ENCODE assay signal across 19 mouse cellular contexts in genomic region chr1:185967227-185967626, GRCm38 (mm10).
DNase-seq lines count a peak whose midpoint lies in the region; ATAC-seq and TF ChIP-seq lines count a peak whose summit lies in the region.
"Had no signal": no experiment of that assay in that cellular context is flagged by ENCODE, and none has a peak within 500 bp of the region (broad histone marks: within the 10 kb centered on the region; RNA-seq: fewer than 3 reads in every experiment).

No protein-coding gene starts in this region.

- peak; percentile 74; the same call in 1 of the 2 replicates for ATAC-seq in lung, embryonic 15.5 days (ENCODE audit: borderline replicate concordance, extremely low read depth, low FRiP score, low TSS enrichment)
- peak; percentile 82 for ATAC-seq in lung, postnatal 0 days
- ATAC-seq: forebrain, embryonic 14.5 days; hindbrain, postnatal 0 days had no signal

- TF ChIP-seq CTCF in lung, postnatal 0 days (IDR thresholded peaks at IDR 0.05): no peak

- H3K4me1 ChIP-seq in lung, embryonic 15.5 days: peaks cover 33% of the 10 kb centered on the region
- H3K4me1 ChIP-seq in lung, postnatal 0 days (ENCODE audit: insufficient read depth, low read depth, low read length): no peaks in the 10 kb centered on the region

- H3K9ac ChIP-seq in lung, embryonic 15.5 days: no peak overlapping the region
- no peak overlapping the region for H3K9ac ChIP-seq in lung, postnatal 0 days (replicated peaks; ENCODE audit: low read depth)
- H3K9ac ChIP-seq: embryonic facial prominence, embryonic 13.5 days; hindbrain, embryonic 12.5 days had no signal

- intact Hi-C loops in gastrocnemius, postnatal 14 days (cut with DNase I; ENCODE audit: low total_unique reads): no loop called here

- no peaks in the 10 kb centered on the region for H3K9me3 ChIP-seq in lung, embryonic 15.5 days
- no peaks in the 10 kb centered on the region for H3K9me3 ChIP-seq in lung, postnatal 0 days (ENCODE audit: low read length)
- H3K9me3 ChIP-seq: embryonic facial prominence, embryonic 13.5 days; hindbrain, embryonic 12.5 days had no signal

- DNase-seq in gastrocnemius, postnatal 14 days: peak; percentile 4
- DNase-seq in gastrocnemius, postnatal 4 days (ENCODE audit: low spot score in 2 of 2): no peak
- DNase-seq in lung, postnatal 0 days (ENCODE audit: low spot score): peak; percentile 89
- peak; percentile 35 for DNase-seq in lung, postnatal 36 days
- DNase-seq in frontal cortex, postnatal 14 days (ENCODE audit: low spot score in 2 of 2): no peak
- no peak for DNase-seq in liver
- DNase-seq: adrenal gland, postnatal 25 days; cerebellum, adult 11 months; cerebellum, adult 8-10 months; cerebellum, postnatal 14 days; gastrocnemius, postnatal 10 days; heart, postnatal 10 days; heart, postnatal 4 days; kidney, adult 11 months had no signal

- H3K4me3 ChIP-seq in lung, embryonic 15.5 days: no peak overlapping the region
- no peak overlapping the region for H3K4me3 ChIP-seq in lung, postnatal 0 days (ENCODE audit: low read depth, low read length)
- H3K4me3 ChIP-seq: embryonic facial prominence, embryonic 13.5 days; hindbrain, embryonic 12.5 days had no signal

- TF ChIP-seq EP300 in lung, postnatal 0 days (IDR thresholded peaks at IDR 0.05): peak; percentile 84

- H3K27ac ChIP-seq in lung, embryonic 15.5 days: peak overlapping the region; percentile 62; the same call in 1 of the 2 replicates
- no peak overlapping the region for H3K27ac ChIP-seq in lung, postnatal 0 days (ENCODE audit: low read length)
- H3K27ac ChIP-seq: hindbrain, embryonic 12.5 days; hindbrain, postnatal 0 days had no signal

- H3K27me3 ChIP-seq in lung, embryonic 15.5 days: no peaks in the 10 kb centered on the region
- no peaks in the 10 kb centered on the region for H3K27me3 ChIP-seq in lung, postnatal 0 days (replicated peaks; ENCODE audit: insufficient read depth, low read length)
- H3K27me3 ChIP-seq: hindbrain, embryonic 12.5 days had no signal

- no peaks in the 10 kb centered on the region for H3K36me3 ChIP-seq in lung, embryonic 15.5 days
- H3K36me3 ChIP-seq in lung, postnatal 0 days (ENCODE audit: insufficient read depth, low read length): no peaks in the 10 kb centered on the region
- H3K36me3 ChIP-seq: embryonic facial prominence, embryonic 13.5 days; hindbrain, embryonic 12.5 days had no signal

- H3K4me2 ChIP-seq in lung, embryonic 15.5 days: no peak overlapping the region
- H3K4me2 ChIP-seq in lung, postnatal 0 days (replicated peaks; ENCODE audit: low read depth, low read length): no peak overlapping the region
- H3K4me2 ChIP-seq: embryonic facial prominence, embryonic 13.5 days; hindbrain, embryonic 12.5 days had no signal

- 51% methylated on average over 4 of the region's 4 CpGs for WGBS in lung, embryonic 15.5 days
- 60% methylated on average over 4 of the region's 4 CpGs for WGBS in lung, postnatal 0 days

Comparison
In these comparisons a context has a peak if more than half of its experiments do, and no peak if none do; other contexts are left out.
1. DNase-seq: peak in gastrocnemius, postnatal 14 days (single experiment), lung, postnatal 0 days (single experiment) and lung, postnatal 36 days (single experiment); none in gastrocnemius, postnatal 4 days (0 of 2), frontal cortex, postnatal 14 days (0 of 2) and liver (single experiment).